Mouse (Mus musculus): ENCODE results near the gene Iscu. TPM values are rescaled to one million over a fixed set of nuclear protein-coding genes. Genes with fewer than 3 reads are reported as not detected.

Gene Iscu
- polyA plus RNA-seq, 1 experiment from 2014 or later = 106 TPM

DNA sequence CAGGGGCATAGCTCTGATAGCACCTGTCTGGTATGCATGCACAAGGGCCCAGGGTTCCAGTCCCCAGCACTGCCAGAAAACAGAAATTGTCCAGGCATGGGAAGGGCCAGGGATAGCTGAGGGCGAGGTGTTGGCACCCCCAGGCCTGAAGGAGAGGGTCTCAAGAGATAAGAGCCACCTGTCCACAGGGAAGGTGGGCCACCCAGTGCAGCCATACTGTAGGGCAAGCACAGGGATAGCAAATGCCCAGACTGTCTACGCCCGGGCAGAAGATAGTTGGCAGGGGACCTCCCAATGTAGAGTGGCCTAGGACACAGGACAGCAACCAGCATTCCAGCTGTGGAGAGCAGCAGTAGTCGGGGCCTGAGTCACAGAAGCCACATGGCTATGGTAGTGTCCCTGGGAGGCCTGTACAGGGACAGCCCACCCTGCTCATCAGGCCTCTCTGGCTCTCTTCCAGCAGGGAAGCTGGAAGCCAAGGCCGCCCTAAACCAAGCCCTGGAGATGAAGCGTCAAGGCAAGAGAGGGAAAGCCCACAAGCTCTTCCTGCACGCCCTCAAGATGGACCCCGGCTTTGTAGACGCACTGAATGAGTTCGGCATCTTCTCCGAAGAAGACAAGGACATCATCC, 34.8 kb upstream of the Iscu start:
- WGBS = 87% methylated on average over 11 of the region's 11 CpGs
- H3K4me3 ChIP-seq (ENCODE audit: low read depth, low read length) = no peak overlapping the region
- peaks cover 32% of the 10 kb centered on the region for H3K36me3 ChIP-seq (ENCODE audit: control insufficient read depth, insufficient read depth, low read length)
- H3K4me1 ChIP-seq (ENCODE audit: control insufficient read depth, insufficient read depth, low read length) = peaks cover 9% of the 10 kb centered on the region
- no peak overlapping the region for H3K4me2 ChIP-seq (replicated peaks; ENCODE audit: low read depth, low read length)
- no peak overlapping the region for H3K27ac ChIP-seq (ENCODE audit: low read length)
- no peak overlapping the region for H3K9ac ChIP-seq (replicated peaks; ENCODE audit: low read depth, low read length)
- ATAC-seq (ENCODE audit: insufficient number of reproducible peaks, insufficient read depth, low FRiP score, low read depth) = no peak
- H3K9me3 ChIP-seq (ENCODE audit: control insufficient read depth, low read depth, low read length) = no peaks in the 10 kb centered on the region
- no peaks in the 10 kb centered on the region for H3K27me3 ChIP-seq (ENCODE audit: control insufficient read depth, insufficient read depth, low read length)

DNA sequence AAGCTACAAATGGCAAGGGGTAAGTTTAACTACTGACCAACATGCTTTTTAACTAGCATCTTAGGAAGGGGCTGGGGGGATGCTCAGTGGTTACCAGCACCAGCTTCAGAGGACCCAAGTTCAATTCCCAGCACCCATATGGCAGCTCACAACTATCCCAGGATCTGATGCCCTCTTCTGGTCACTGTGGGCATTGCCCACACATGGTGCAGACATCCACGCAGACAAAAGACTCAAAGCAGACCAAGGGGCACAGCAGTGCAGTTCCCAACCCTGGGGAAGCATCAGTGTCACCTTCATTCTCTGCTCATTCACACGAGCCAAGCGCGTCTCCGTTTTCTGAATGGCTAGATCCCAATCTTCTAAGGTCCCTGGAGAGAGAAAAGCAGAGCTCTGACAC, 24.9 kb upstream of the Iscu start:
- Histone ChIP-seq H3K27me3 (ENCODE audit: control insufficient read depth, insufficient read depth, low read length) (no peaks in the 10 kb centered on the region), H3K9me3 (ENCODE audit: control insufficient read depth, low read depth, low read length) (no peaks in the 10 kb centered on the region), H3K36me3 (ENCODE audit: control insufficient read depth, insufficient read depth, low read length) (peaks cover 94% of the 10 kb centered on the region), H3K9ac (replicated peaks; ENCODE audit: low read depth, low read length) (no peak overlapping the region), H3K4me2 (replicated peaks; ENCODE audit: low read depth, low read length) (no peak overlapping the region), H3K4me3 (ENCODE audit: low read depth, low read length) (no peak overlapping the region), H3K27ac (ENCODE audit: low read length) (no peak overlapping the region), H3K4me1 (ENCODE audit: control insufficient read depth, insufficient read depth, low read length) (no peaks in the 10 kb centered on the region)
- no peak for ATAC-seq (ENCODE audit: insufficient number of reproducible peaks, insufficient read depth, low FRiP score, low read depth)
- WGBS = 92% methylated on average over 5 of the region's 5 CpGs

DNA sequence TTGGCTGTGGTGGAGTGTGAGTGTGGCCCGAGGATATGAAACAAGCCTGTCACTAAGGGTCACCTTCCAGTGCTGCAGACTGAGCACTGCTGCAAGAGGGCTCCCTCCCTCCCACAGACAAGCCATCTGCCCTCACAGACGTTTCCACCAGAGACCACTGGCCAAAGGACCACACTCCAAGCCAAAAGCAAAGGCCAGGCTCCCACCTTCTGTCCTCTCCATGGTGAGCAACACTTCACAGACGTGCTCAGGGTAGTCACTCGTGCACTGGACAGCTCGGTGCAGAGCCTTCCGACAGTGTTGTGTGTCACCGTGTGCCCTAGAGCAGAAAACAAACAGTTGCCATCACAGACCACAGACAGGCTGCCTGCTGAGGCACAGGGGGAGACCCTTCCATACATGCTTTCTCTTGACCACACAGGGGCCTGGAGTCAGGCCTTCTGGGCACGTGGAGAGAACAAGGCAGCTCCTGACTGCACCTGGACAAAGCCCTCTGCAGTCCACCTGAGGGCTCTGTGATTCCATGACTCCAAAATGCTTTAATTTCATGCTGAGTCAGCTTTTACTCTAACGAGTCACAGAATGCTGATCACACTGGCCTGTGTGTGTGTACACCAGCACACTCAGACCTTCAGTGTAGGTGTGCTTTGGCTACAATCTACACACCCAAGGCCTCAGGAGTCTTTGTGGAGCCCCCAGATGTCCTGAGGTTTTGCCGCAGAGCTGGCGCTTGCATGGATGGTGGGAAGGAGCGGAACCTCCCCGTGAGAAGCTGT, 23.8 kb upstream of the Iscu start:
- Histone ChIP-seq H3K4me2 (replicated peaks; ENCODE audit: low read depth, low read length) (no peak overlapping the region), H3K9ac (replicated peaks; ENCODE audit: low read depth, low read length) (no peak overlapping the region), H3K27me3 (ENCODE audit: control insufficient read depth, insufficient read depth, low read length) (no peaks in the 10 kb centered on the region), H3K36me3 (ENCODE audit: control insufficient read depth, insufficient read depth, low read length) (peaks cover 95% of the 10 kb centered on the region), H3K4me1 (ENCODE audit: control insufficient read depth, insufficient read depth, low read length) (no peaks in the 10 kb centered on the region), H3K4me3 (ENCODE audit: low read depth, low read length) (no peak overlapping the region), H3K27ac (ENCODE audit: low read length) (no peak overlapping the region), H3K9me3 (ENCODE audit: control insufficient read depth, low read depth, low read length) (no peaks in the 10 kb centered on the region)
- ATAC-seq (ENCODE audit: insufficient number of reproducible peaks, insufficient read depth, low FRiP score, low read depth) = no peak
- 96% methylated on average over 13 of the region's 13 CpGs for WGBS

- no peak for ATAC-seq (ENCODE audit: insufficient number of reproducible peaks, insufficient read depth, low FRiP score, low read depth)
- no peaks in the 10 kb centered on the region for H3K4me1 ChIP-seq (ENCODE audit: control insufficient read depth, insufficient read depth, low read length)
- WGBS = 90% methylated on average over 9 of the region's 9 CpGs
- H3K36me3 ChIP-seq (ENCODE audit: control insufficient read depth, insufficient read depth, low read length) = peaks cover 93% of the 10 kb centered on the region
- no peak overlapping the region for H3K4me2 ChIP-seq (replicated peaks; ENCODE audit: low read depth, low read length)
- no peaks in the 10 kb centered on the region for H3K27me3 ChIP-seq (ENCODE audit: control insufficient read depth, insufficient read depth, low read length)
- H3K9ac ChIP-seq (replicated peaks; ENCODE audit: low read depth, low read length) = no peak overlapping the region
- H3K27ac ChIP-seq (ENCODE audit: low read length) = no peak overlapping the region
- no peak overlapping the region for H3K4me3 ChIP-seq (ENCODE audit: low read depth, low read length)
- no peaks in the 10 kb centered on the region for H3K9me3 ChIP-seq (ENCODE audit: control insufficient read depth, low read depth, low read length)
Measured at GRCm38 (mm10) chr5:113751521-113752157, 20.9 kb upstream of the Iscu start.

DNA sequence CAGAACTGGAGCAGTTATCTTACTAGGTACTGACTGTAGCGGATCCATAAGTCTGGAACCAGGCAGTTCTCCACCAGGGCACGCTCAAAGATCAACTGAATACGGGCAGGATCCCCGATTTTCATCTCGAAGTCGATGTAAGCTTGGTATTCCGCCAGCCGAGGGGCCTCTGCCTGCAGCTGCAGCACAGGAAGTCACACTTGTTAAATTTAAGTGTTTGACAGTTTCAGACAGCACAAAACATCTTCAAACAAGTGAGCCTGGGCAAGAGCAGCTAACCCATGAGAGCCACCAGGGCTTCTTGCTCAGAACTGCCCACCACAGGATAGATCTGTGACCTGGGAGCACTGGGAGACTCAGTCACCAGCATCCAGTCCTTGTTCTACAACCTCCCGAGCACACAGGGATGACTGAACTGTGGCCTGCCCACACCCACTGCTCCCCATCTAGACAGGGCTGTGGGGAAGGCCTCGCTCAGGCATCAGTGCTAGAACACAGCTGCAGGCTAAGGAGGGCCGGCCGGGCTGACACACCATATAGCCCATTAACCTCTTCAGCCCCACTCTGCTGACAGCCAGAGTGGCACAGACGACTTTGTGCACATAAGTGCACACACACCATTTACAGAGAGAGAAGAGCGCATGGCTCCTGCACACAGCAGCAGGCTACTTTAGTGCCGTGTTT, 17.1 kb upstream of the Iscu start:
- Histone ChIP-seq H3K4me2 (replicated peaks; ENCODE audit: low read depth, low read length) (no peak overlapping the region), H3K27me3 (ENCODE audit: control insufficient read depth, insufficient read depth, low read length) (no peaks in the 10 kb centered on the region), H3K27ac (ENCODE audit: low read length) (no peak overlapping the region), H3K4me1 (ENCODE audit: control insufficient read depth, insufficient read depth, low read length) (no peaks in the 10 kb centered on the region), H3K4me3 (ENCODE audit: low read depth, low read length) (no peak overlapping the region), H3K36me3 (ENCODE audit: control insufficient read depth, insufficient read depth, low read length) (peaks cover 93% of the 10 kb centered on the region), H3K9ac (replicated peaks; ENCODE audit: low read depth, low read length) (no peak overlapping the region), H3K9me3 (ENCODE audit: control insufficient read depth, low read depth, low read length) (no peaks in the 10 kb centered on the region)
- WGBS = 86% methylated on average over 15 of the region's 15 CpGs
- ATAC-seq (ENCODE audit: insufficient number of reproducible peaks, insufficient read depth, low FRiP score, low read depth) = no peak

GRCm38 (mm10) chr5:113761585-113761984, 11.0 kb upstream of the Iscu start:
- no peak for ATAC-seq (ENCODE audit: insufficient number of reproducible peaks, insufficient read depth, low FRiP score, low read depth)
- Histone ChIP-seq H3K9me3 (ENCODE audit: control insufficient read depth, low read depth, low read length) (no peaks in the 10 kb centered on the region), H3K27ac (ENCODE audit: low read length) (no peak overlapping the region), H3K4me2 (replicated peaks; ENCODE audit: low read depth, low read length) (no peak overlapping the region), H3K4me3 (ENCODE audit: low read depth, low read length) (no peak overlapping the region), H3K4me1 (ENCODE audit: control insufficient read depth, insufficient read depth, low read length) (no peaks in the 10 kb centered on the region), H3K9ac (replicated peaks; ENCODE audit: low read depth, low read length) (no peak overlapping the region), H3K36me3 (ENCODE audit: control insufficient read depth, insufficient read depth, low read length) (peaks cover 74% of the 10 kb centered on the region), H3K27me3 (ENCODE audit: control insufficient read depth, insufficient read depth, low read length) (no peaks in the 10 kb centered on the region)
- WGBS = 91% methylated on average over 2 of the region's 2 CpGs

GRCm38 (mm10) chr5:113764426-113764825, 8.1 kb upstream of the Iscu start:
- no peak for ATAC-seq (ENCODE audit: insufficient number of reproducible peaks, insufficient read depth, low FRiP score, low read depth)
- Histone ChIP-seq H3K27me3 (ENCODE audit: control insufficient read depth, insufficient read depth, low read length) (no peaks in the 10 kb centered on the region), H3K36me3 (ENCODE audit: control insufficient read depth, insufficient read depth, low read length) (peaks cover 60% of the 10 kb centered on the region)

More at GRCm38 (mm10) chr5:113764426-113764825, 8.1 kb upstream of the Iscu start:
- Histone ChIP-seq H3K4me3 (ENCODE audit: low read depth, low read length) (no peak overlapping the region), H3K27ac (ENCODE audit: low read length) (no peak overlapping the region), H3K9ac (replicated peaks; ENCODE audit: low read depth, low read length) (no peak overlapping the region), H3K4me2 (replicated peaks; ENCODE audit: low read depth, low read length) (no peak overlapping the region), H3K9me3 (ENCODE audit: control insufficient read depth, low read depth, low read length) (no peaks in the 10 kb centered on the region), H3K4me1 (ENCODE audit: control insufficient read depth, insufficient read depth, low read length) (no peaks in the 10 kb centered on the region)
- WGBS = 89% methylated on average over 7 of the region's 7 CpGs

Measured in stomach, embryonic 14.5 days (tissue).